In the genomic region with DNA sequence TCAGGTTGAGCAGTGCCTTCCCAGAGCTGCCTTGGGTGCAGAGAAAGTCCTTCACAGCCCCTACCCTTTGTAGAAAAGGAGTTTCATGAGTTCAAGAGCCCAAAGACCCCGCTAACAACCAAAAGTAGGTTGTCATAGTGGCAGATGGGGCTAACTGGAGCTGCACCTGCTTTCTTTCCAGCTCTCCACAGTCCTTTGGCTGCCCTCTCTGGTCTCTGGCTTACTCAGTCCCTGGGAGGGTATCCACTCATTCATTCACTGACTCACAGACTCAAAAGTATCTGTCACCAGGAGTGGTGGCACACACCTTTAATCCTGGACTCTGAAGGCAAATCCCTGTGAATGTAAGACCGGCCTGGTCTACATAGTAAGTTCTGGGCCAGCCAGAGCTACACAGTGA, we compare ENCODE assay signal across 18 mouse cellular contexts.
DNase-seq lines count a peak whose midpoint lies in the region; ATAC-seq lines count a peak whose summit lies in the region.
"Had no signal": no experiment of that assay in that cellular context is flagged by ENCODE, and none has a peak within 500 bp of the region (broad histone marks: within the 10 kb centered on the region; RNA-seq: fewer than 3 reads in every experiment).

No protein-coding gene starts in this region.

- no peak for ATAC-seq in cerebellum, adult (ENCODE audit: insufficient number of reproducible peaks, low FRiP score, low TSS enrichment)
- ATAC-seq: activated CD4-positive, CD25-positive, alpha-beta regulatory T cell, adult 4 months; CD4-positive, CD25-positive, alpha-beta regulatory T cell, adult 4 months; Patski had no signal

- peak; percentile 57 to 68 for DNase-seq in cerebellum, postnatal 10 days
- no peak for DNase-seq in cerebellum, postnatal 36 days
- DNase-seq in cerebellum, postnatal 14 days, result peak; percentile 38 to 53
- DNase-seq: adrenal gland, adult 2 months; adrenal gland, adult 8-10 months; adrenal gland, postnatal 10 days; adrenal gland, postnatal 14 days; adrenal gland, postnatal 25 days; adrenal gland, postnatal 36 days; B cell, adult 2 months; cerebellum, adult 11 months; cerebellum, adult 11-12 months; cerebellum, adult 18-20 months; cerebellum, adult 2 months had no signal

Comparison
In these comparisons a context has a peak if more than half of its experiments do, and no peak if none do; other contexts are left out.
1. DNase-seq: peak in cerebellum, postnatal 10 days (2 of 2) and cerebellum, postnatal 14 days (2 of 2); none in cerebellum, postnatal 36 days (0 of 2).